Mouse (Mus musculus) forebrain, embryonic 12.5 days (tissue): ENCODE measurements around the gene Apol9a. TPM values are rescaled to one million over a fixed set of nuclear protein-coding genes. Genes with fewer than 3 reads are reported as not detected.
A peak's percentile ranks its signal among the peaks of the same experiment; 100 is the strongest.

Source experiments
- ATAC-seq: fragments of 200-750 bp; cut with Nextera tagmentation; 2 replicates; pipeline ENCODE4 v1.8.0; 2017; ENCODE audit warnings: moderate TSS enrichment; ENCODE audit not compliant: low FRiP score
- H3K27ac ChIP-seq: fragments of 300-500 bp; sonication (generic); 2 replicates; pipeline ENCODE4 v1.5.1; 2016; ENCODE audit warnings: mild to moderate bottlenecking
- H3K27me3 ChIP-seq: fragments of 300-500 bp; sonication (generic); 2 replicates; pipeline ENCODE4 v1.6.1; 2016; ENCODE audit warnings: mild to moderate bottlenecking
- H3K36me3 ChIP-seq: fragments of 300-500 bp; sonication (generic); replicated peaks from 2 replicates; pipeline ENCODE4 v1.6.1; 2016; ENCODE audit warnings: mild to moderate bottlenecking
- H3K4me1 ChIP-seq: fragments of 300-500 bp; sonication (generic); 2 replicates; pipeline ENCODE4 v1.6.1; 2016
- H3K4me2 ChIP-seq: fragments of 300-500 bp; sonication (generic); 2 replicates; pipeline ENCODE4 v1.6.1; 2016; ENCODE audit warnings: mild to moderate bottlenecking, moderate library complexity
- H3K4me3 ChIP-seq: fragments of 300-500 bp; sonication (generic); replicated peaks from 2 replicates; pipeline ENCODE4 v1.5.1; 2016; ENCODE audit warnings: mild to moderate bottlenecking
- H3K9ac ChIP-seq: fragments of 300-500 bp; sonication (generic); 2 replicates; pipeline ENCODE4 v1.6.1; 2016; ENCODE audit warnings: mild to moderate bottlenecking
- H3K9me3 ChIP-seq: fragments of 300-500 bp; sonication (generic); 2 replicates; pipeline ENCODE4 v1.6.1; 2016
- WGBS: fragments of 180-500 bp; shearing (Covaris S2); methylation state at CpG from one replicate; pipeline ENCODE4 v1.1.7; 2016; 5-methylcytosine and 5-hydroxymethylcytosine counted together
- polyA plus RNA-seq: library from polyadenylated mRNA; unstranded; fragments of >200 nt; fragmentation: Nextera tagmentation; extraction: Ambion mirVana; gene quantifications from 2 replicates; pipeline ENCODE4 v1.2.1, GENCODE M21; 2016

The Apol9a gene
- polyA plus RNA-seq, 1 experiment from 2014 or later: not detected

DNA sequence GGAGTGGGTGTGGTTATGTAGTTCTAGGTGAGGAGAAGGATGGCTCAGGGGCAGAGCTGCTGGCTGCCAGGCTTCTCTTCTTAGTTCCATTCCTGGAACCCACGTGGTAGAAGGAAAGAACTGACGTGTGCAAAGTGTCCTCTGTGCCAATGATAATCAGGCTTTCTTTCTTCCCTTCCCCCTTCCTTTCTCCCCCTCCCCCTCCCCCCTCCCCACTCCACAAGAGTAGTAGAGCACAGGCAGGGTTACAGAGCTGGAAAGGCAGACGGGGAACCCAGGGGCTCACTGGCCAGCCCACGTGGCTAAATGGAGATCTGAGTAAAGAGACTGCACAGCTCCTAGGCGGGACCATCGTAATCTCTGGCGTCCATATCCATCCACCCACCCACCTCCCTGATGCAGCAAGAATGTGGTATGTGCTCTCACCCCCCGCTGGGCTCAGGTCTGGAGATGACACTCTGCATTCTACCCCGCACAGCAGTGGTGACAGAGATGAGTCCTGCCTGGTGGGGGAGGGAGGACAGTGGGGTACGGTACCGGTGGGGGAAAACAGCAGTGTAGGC, 54.6 kb downstream of the Apol9a start:
- H3K4me2 ChIP-seq: peak overlapping the region; percentile 31
- peaks cover 7% of the 10 kb centered on the region; the same call in 1 of the 2 replicates for H3K27me3 ChIP-seq
- H3K4me3 ChIP-seq: no peak overlapping the region
- peak overlapping the region; percentile 63 for H3K27ac ChIP-seq
- no peaks in the 10 kb centered on the region for H3K36me3 ChIP-seq
- ATAC-seq: peak; percentile 41
- WGBS: 18% methylated on average over 11 of the region's 11 CpGs
- H3K4me1 ChIP-seq: peaks cover 66% of the 10 kb centered on the region
- no peaks in the 10 kb centered on the region for H3K9me3 ChIP-seq
- H3K9ac ChIP-seq: no peak overlapping the region

- H3K4me1 ChIP-seq: peaks cover 62% of the 10 kb centered on the region
- no peak overlapping the region for H3K4me2 ChIP-seq
- H3K9me3 ChIP-seq: no peaks in the 10 kb centered on the region
- H3K27me3 ChIP-seq: peaks cover 7% of the 10 kb centered on the region; the same call in 1 of the 2 replicates
- no peak overlapping the region for H3K9ac ChIP-seq
- WGBS: 60% methylated on average over 6 of the region's 6 CpGs
- no peak for ATAC-seq
- peak overlapping the region; percentile 69 for H3K27ac ChIP-seq
- H3K4me3 ChIP-seq: no peak overlapping the region
- no peaks in the 10 kb centered on the region for H3K36me3 ChIP-seq
Observed at GRCm38 (mm10) chr15:77354848-77355551, 55.9 kb downstream of the Apol9a start.

DNA sequence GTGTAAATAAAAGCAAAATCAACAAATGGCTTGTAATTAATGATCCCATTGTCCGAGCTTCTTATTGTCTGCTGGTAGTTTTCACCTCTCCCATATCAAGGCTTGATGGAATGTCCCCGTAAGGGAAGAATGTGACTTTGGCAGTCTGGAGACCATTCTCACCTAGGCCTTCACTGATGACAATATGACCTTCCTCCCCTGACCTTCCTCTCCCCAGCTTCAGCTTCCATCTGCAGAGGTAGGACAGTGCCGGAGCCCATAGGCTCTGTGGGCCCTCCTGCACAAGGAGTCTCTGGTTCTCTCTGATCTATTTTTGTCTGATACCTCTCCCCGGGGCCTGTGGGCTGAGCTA, 56.5 kb downstream of the Apol9a start:
- Histone ChIP-seq H3K4me3 (no peak overlapping the region), H3K9ac (no peak overlapping the region), H3K36me3 (no peaks in the 10 kb centered on the region), H3K9me3 (no peaks in the 10 kb centered on the region), H3K27me3 (peaks cover 7% of the 10 kb centered on the region; the same call in 1 of the 2 replicates), H3K27ac (peak overlapping the region; percentile 69), H3K4me1 (peaks cover 60% of the 10 kb centered on the region), H3K4me2 (no peak overlapping the region)
- ATAC-seq: no peak
- 67% methylated on average over 4 of the region's 4 CpGs for WGBS

Other genes with a start within 250 kb of the Apol9a start
- gene Rbfox2, start 104.1 kb downstream of the Apol9a start, polyA plus RNA-seq: 119 and 123 TPM in 2 replicates
- not detected in 2 replicates for gene Apol7a, start 12.0 kb downstream of the Apol9a start, polyA plus RNA-seq
- gene Apol7b, start 36.4 kb upstream of the Apol9a start, polyA plus RNA-seq: not detected in 2 replicates
- gene Apol10a, start 65.9 kb upstream of the Apol9a start, polyA plus RNA-seq: not detected in 2 replicates
- not detected in 2 replicates for gene Apol11a, start 97.1 kb upstream of the Apol9a start, polyA plus RNA-seq
- not detected in 2 replicates for gene Apol7c, start 122.2 kb upstream of the Apol9a start, polyA plus RNA-seq
- not detected in 2 replicates for gene 1700025B11Rik, start 150.8 kb upstream of the Apol9a start, polyA plus RNA-seq
- gene Apol10b, start 185.0 kb upstream of the Apol9a start, polyA plus RNA-seq: not detected in 2 replicates
- gene Gm36245, start 188.1 kb upstream of the Apol9a start, polyA plus RNA-seq: not detected in 2 replicates
- not detected in 2 replicates for gene Apol11b, start 232.2 kb upstream of the Apol9a start, polyA plus RNA-seq